Mouse (Mus musculus): ENCODE results near the gene Brd7. TPM values are rescaled to one million over a fixed set of nuclear protein-coding genes. Genes with fewer than 3 reads are reported as not detected.

The Brd7 gene
- total and polyA plus RNA-seq, 3 experiments = 31.9 to 106 (median 46.3) TPM

DNA sequence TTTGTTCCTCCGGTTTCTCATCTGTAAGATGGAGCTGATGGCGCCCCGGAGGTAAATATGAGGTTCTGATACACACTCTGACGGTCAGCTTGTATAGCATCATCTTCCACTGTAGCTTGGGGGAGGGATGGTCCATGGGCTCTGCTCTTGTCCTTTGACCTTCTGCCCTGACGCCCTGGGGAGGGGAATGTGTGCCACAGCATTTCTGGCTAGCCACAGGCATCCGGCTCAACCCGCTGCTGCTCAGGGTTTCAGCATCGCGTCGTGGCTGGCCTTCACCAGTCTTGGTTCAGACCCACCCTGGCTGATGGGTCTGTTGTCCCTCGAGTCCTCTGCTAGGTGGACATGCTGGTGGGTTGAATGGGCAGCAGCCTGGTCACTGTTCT, 70.7 kb downstream of the Brd7 start:
- H3K4me3 ChIP-seq (replicated peaks in 1 of 3; ENCODE audit: low read depth in 2 of 3, low read length in 2 of 3, poor library complexity in 1 of 3) = no peak overlapping the region
- TF ChIP-seq CTCF (conservative IDR thresholded peaks at IDR 0.05 in 1 of 2, IDR thresholded peaks at IDR 0.05 in 1 of 2; ENCODE audit: low read depth in 2 of 2, low read length in 2 of 2) (no peak), SMC3 (IDR thresholded peaks at IDR 0.05; ENCODE audit: low read depth, low read length) (no peak), KAT2A (IDR thresholded peaks at IDR 0.05; ENCODE audit: insufficient replicate concordance, low read length) (no peak), ZMIZ1 (IDR thresholded peaks at IDR 0.05; ENCODE audit: low read depth, low read length) (no peak), JUND (conservative IDR thresholded peaks at IDR 0.05; ENCODE audit: low read depth, low read length) (no peak), MAZ (IDR thresholded peaks at IDR 0.05; ENCODE audit: low read depth, low read length) (no peak), ZNF384 (IDR thresholded peaks at IDR 0.05; ENCODE audit: low read depth, low read length) (no peak), RCOR1 (conservative IDR thresholded peaks at IDR 0.05; ENCODE audit: low read depth, low read length) (no peak), CHD1 (IDR thresholded peaks at IDR 0.05; ENCODE audit: low read depth, low read length) (no peak), ELF1 (IDR thresholded peaks at IDR 0.05; ENCODE audit: low read depth, low read length) (no peak), MXI1 (IDR thresholded peaks at IDR 0.05; ENCODE audit: low read depth, low read length) (no peak), TCF12 (IDR thresholded peaks at IDR 0.05; ENCODE audit: low read depth, low read length) (no peak), ZKSCAN1 (IDR thresholded peaks at IDR 0.05; ENCODE audit: borderline replicate concordance, low read depth, low read length) (no peak), JUN (IDR thresholded peaks at IDR 0.05; ENCODE audit: insufficient read depth, low read depth, low read length) (no peak)
- peaks cover 33 to 77% of the 10 kb centered on the region in 2 experiments for H3K4me1 ChIP-seq (ENCODE audit: control insufficient read depth in 1 of 2, insufficient read depth in 2 of 2)
- H3K36me3 ChIP-seq (replicated peaks in 1 of 2; ENCODE audit: control insufficient read depth in 1 of 2, insufficient read depth in 1 of 2, low read length in 1 of 2) = peaks cover 9 to 30% of the 10 kb centered on the region in 2 experiments
- dilution Hi-C loops (cut with MboI; ENCODE audit: extremely low pct_ligation_motif_present, extremely low pct_unique_long_range_greater_than_20kb, low sequenced_read_pairs) = no loop called here
- H3K79me2 ChIP-seq (replicated peaks; ENCODE audit: control insufficient read depth, extremely low read depth, insufficient read depth, poor library complexity, severe bottlenecking) = 0 out of 2 replicates have a peak, but pooled peaks cover 4% of the 10 kb centered on the region
- no peak for DNase-seq (ENCODE audit: extremely low read depth)
- in situ Hi-C loops (cut with MboI; ENCODE audit: low pct_ligation_motif_present, low pct_unique_long_range_greater_than_20kb, low sequenced_read_pairs) = no loop called here
- H3K27ac ChIP-seq (ENCODE audit: insufficient read depth, low read depth) = no peak overlapping the region
- no peaks in the 10 kb centered on the region for H3K27me3 ChIP-seq (replicated peaks)
- H3K4me2 ChIP-seq (ENCODE audit: insufficient read depth, low read depth, poor library complexity, severe bottlenecking) = no peak overlapping the region
- H3K9ac ChIP-seq (ENCODE audit: insufficient read depth, low read depth) = no peak overlapping the region
- no peaks in the 10 kb centered on the region for H3K9me3 ChIP-seq (replicated peaks; ENCODE audit: low read length)

DNA sequence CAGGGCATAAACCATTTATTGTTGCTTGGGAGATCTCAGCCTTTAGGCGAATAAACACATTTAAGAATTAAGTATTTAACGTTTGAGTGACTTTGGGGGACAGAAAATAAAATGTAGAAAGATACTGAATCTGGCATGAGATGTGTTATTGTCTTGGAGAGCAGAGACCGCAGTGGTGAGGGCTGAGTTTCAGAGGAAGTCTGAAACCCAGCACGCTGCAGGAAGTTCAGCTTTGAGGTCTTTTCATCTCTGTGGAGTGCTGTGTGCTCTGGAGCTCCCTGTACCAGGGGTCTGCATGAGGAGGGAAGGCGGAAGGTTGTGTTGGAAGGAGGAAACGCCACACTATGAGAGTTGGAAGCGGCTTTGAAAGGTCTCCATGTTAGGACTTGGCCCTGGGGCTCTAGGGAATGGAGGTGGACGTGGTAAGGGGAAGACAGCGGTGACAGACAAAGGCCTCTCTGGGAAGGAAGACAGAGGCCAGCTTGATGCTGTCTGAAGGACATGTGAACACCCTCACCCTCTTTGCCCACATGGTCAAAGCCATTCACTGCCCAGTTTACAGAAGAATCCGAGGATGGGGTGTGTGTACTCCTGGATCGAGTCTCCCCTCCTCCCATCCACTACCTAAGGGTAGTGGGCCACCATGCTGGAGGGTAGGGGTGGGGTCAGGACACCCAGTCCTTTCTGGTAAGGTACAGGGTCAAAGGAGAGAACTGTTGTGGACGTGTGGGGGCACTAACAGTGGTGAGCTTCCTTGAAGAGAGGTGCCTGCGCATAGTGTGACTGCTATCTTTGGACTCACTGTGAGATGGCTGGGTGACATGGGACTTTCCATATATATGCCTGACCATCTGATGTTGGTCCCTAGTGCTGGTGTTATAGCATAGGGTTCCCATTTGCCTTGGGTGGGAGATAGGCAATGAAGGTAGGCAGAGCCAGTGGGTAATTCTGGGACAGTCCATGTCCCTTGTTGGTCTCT, 71.4 kb downstream of the Brd7 start:
- peaks cover 3 to 23% of the 10 kb centered on the region in 2 experiments for H3K36me3 ChIP-seq (replicated peaks in 1 of 2; ENCODE audit: control insufficient read depth in 1 of 2, insufficient read depth in 1 of 2, low read length in 1 of 2)
- 0 out of 2 replicates have a peak, but pooled peaks cover 4% of the 10 kb centered on the region for H3K79me2 ChIP-seq (replicated peaks; ENCODE audit: control insufficient read depth, extremely low read depth, insufficient read depth, poor library complexity, severe bottlenecking)
- H3K4me3 ChIP-seq (replicated peaks in 1 of 3; ENCODE audit: low read depth in 2 of 3, low read length in 2 of 3, poor library complexity in 1 of 3) = peak overlapping the region in 1 of 3 experiments; percentile 14
- dilution Hi-C loops (cut with MboI; ENCODE audit: extremely low pct_ligation_motif_present, extremely low pct_unique_long_range_greater_than_20kb, low sequenced_read_pairs) (no loop called here), in situ Hi-C loops (cut with MboI; ENCODE audit: low pct_ligation_motif_present, low pct_unique_long_range_greater_than_20kb, low sequenced_read_pairs) (no loop called here)
- TF ChIP-seq ZKSCAN1 (IDR thresholded peaks at IDR 0.05; ENCODE audit: borderline replicate concordance, low read depth, low read length) = peak; percentile 85
- no peak for TF ChIP-seq CTCF (conservative IDR thresholded peaks at IDR 0.05 in 1 of 2, IDR thresholded peaks at IDR 0.05 in 1 of 2; ENCODE audit: low read depth in 2 of 2, low read length in 2 of 2)
- TF ChIP-seq MXI1 (IDR thresholded peaks at IDR 0.05; ENCODE audit: low read depth, low read length) = 0 out of 2 replicates have a peak, but pooled peaks have one; percentile 11
- no peaks in the 10 kb centered on the region for H3K9me3 ChIP-seq (replicated peaks; ENCODE audit: low read length)
- peaks cover 32 to 77% of the 10 kb centered on the region in 2 experiments for H3K4me1 ChIP-seq (ENCODE audit: control insufficient read depth in 1 of 2, insufficient read depth in 2 of 2)
- H3K27ac ChIP-seq (ENCODE audit: insufficient read depth, low read depth) = no peak overlapping the region
- DNase-seq (ENCODE audit: extremely low read depth) = no peak
- H3K4me2 ChIP-seq (ENCODE audit: insufficient read depth, low read depth, poor library complexity, severe bottlenecking) = peak overlapping the region; percentile 34; the same call in 1 of the 2 replicates
- H3K9ac ChIP-seq (ENCODE audit: insufficient read depth, low read depth) = no peak overlapping the region
- no peaks in the 10 kb centered on the region for H3K27me3 ChIP-seq (replicated peaks)
